Mouse (Mus musculus) lung, embryonic 15.5 days (tissue): ENCODE measurements at regions not wholly inside any gene's neighbourhood (a gene's known extent, or its start where the extent isn't known, plus 50 kb on each side); places are given as distances from the start of the nearest gene placed in this dataset.
A peak's percentile ranks its signal among the peaks of the same experiment; 100 is the strongest.

Source experiments
- ATAC-seq: fragments of 200-750 bp; cut with Nextera tagmentation; 2 replicates; pipeline ENCODE4 v1.8.0; 2017; ENCODE audit warnings: moderate number of reproducible peaks, borderline replicate concordance; ENCODE audit not compliant: low FRiP score, low TSS enrichment; ENCODE audit errors: extremely low read depth
- H3K27ac ChIP-seq: fragments of 300-500 bp; sonication (generic); 2 replicates; pipeline ENCODE4 v1.5.1; 2015; ENCODE audit warnings: moderate library complexity, mild to moderate bottlenecking, inconsistent platforms
- H3K27me3 ChIP-seq: fragments of 300-500 bp; sonication (generic); 2 replicates; pipeline ENCODE4 v1.6.1; 2015; ENCODE audit warnings: inconsistent platforms
- H3K36me3 ChIP-seq: fragments of 300-500 bp; sonication (generic); 2 replicates; pipeline ENCODE4 v1.6.1; 2015; ENCODE audit warnings: inconsistent platforms
- H3K4me1 ChIP-seq: fragments of 300-500 bp; sonication (generic); 2 replicates; pipeline ENCODE4 v1.6.1; 2015; ENCODE audit warnings: inconsistent platforms
- H3K4me2 ChIP-seq: fragments of 300-500 bp; sonication (generic); 2 replicates; pipeline ENCODE4 v1.6.1; 2015; ENCODE audit warnings: inconsistent platforms, mild to moderate bottlenecking, moderate library complexity
- H3K4me3 ChIP-seq: fragments of 300-500 bp; sonication (generic); 2 replicates; pipeline ENCODE4 v1.5.1; 2015; ENCODE audit warnings: mild to moderate bottlenecking, inconsistent platforms
- H3K9ac ChIP-seq: fragments of 300-500 bp; sonication (generic); 2 replicates; pipeline ENCODE4 v1.6.1; 2015; ENCODE audit warnings: inconsistent platforms
- H3K9me3 ChIP-seq: fragments of 300-500 bp; sonication (generic); 2 replicates; pipeline ENCODE4 v1.6.1; 2016; ENCODE audit warnings: inconsistent platforms
- WGBS: fragments of 180-500 bp; shearing (Covaris S2); methylation state at CpG from one replicate; pipeline ENCODE4 v1.1.7; 2015; 5-methylcytosine and 5-hydroxymethylcytosine counted together

DNA sequence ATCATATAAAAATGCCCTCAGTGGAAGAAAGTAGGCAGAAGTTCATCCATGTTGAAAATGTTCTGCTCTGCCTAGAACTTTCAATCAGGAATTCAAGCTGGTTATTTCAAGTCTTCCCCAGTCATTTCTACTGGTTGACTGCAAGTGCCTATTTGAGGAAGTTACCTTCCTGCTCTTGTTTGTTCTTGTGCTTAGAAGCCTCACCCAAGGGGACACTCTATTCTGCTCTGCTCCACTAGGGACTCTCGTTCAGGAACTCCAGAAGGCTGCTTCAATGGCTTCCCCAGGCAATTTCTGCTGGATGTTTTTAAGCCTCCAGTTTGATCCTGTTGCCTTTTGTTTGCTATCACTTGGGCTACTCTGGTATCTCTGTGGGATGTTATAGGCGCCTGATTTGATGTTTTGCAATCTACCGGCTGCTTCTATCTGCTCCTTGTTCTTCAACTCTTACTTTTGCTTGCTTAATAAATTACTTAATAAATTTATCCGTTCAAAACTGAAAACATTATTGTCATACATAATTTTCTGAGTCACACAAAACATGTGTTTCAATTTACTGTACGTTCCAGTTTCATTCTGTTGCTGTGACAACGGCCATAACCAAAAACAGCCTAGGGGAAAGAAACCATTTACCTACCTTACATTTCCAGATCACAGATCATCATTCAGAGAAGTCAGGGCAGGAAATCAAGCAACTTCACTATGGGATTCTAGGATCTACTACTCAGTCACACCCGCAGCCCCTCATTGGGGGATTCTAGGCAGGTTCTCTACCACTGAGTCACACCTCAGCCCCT, 71.4 kb upstream of the Foxk1 start:
- Histone ChIP-seq H3K9me3 (no peaks in the 10 kb centered on the region), H3K27me3 (no peaks in the 10 kb centered on the region), H3K27ac (no peak overlapping the region), H3K4me1 (no peaks in the 10 kb centered on the region), H3K4me3 (no peak overlapping the region), H3K4me2 (no peak overlapping the region), H3K9ac (no peak overlapping the region), H3K36me3 (no peaks in the 10 kb centered on the region)
- WGBS, result 69% methylated on average over 7 of the region's 7 CpGs
- no peak for ATAC-seq

- peaks cover under 1% of the 10 kb centered on the region; the same call in 1 of the 2 replicates for H3K4me1 ChIP-seq
- H3K36me3 ChIP-seq, result no peaks in the 10 kb centered on the region
- no peak for ATAC-seq
- no peak overlapping the region for H3K9ac ChIP-seq
- H3K27me3 ChIP-seq, result no peaks in the 10 kb centered on the region
- no peak overlapping the region for H3K4me2 ChIP-seq
- H3K9me3 ChIP-seq, result no peaks in the 10 kb centered on the region
- no peak overlapping the region for H3K27ac ChIP-seq
- H3K4me3 ChIP-seq, result no peak overlapping the region
- WGBS, result 50% methylated on average over 9 of the region's 9 CpGs
These were observed 68.6 kb upstream of the Foxk1 start for GRCm38 (mm10) chr5:142332744-142333143.

- no peaks in the 10 kb centered on the region for H3K36me3 ChIP-seq
- 58% methylated on average over 6 of the region's 6 CpGs for WGBS
These were observed 63.9 kb upstream of the Foxk1 start for GRCm38 (mm10) chr5:142337436-142337835.

GRCm38 (mm10) chr5:142338051-142338450, 63.2 kb upstream of the Foxk1 start:
- Histone ChIP-seq H3K9ac (no peak overlapping the region), H3K27me3 (no peaks in the 10 kb centered on the region), H3K27ac (no peak overlapping the region), H3K4me1 (peaks cover 4% of the 10 kb centered on the region; the same call in 1 of the 2 replicates), H3K4me3 (no peak overlapping the region), H3K4me2 (no peak overlapping the region), H3K9me3 (no peaks in the 10 kb centered on the region), H3K36me3 (no peaks in the 10 kb centered on the region)
- no peak for ATAC-seq
- WGBS, result 36% methylated on average over 11 of the region's 11 CpGs

More at GRCm38 (mm10) chr5:142337436-142337835, 63.9 kb upstream of the Foxk1 start:
- no peak overlapping the region for H3K27ac ChIP-seq
- peaks cover 4% of the 10 kb centered on the region; the same call in 1 of the 2 replicates for H3K4me1 ChIP-seq
- no peaks in the 10 kb centered on the region for H3K9me3 ChIP-seq
- no peaks in the 10 kb centered on the region for H3K27me3 ChIP-seq
- no peak overlapping the region for H3K4me3 ChIP-seq
- H3K9ac ChIP-seq, result no peak overlapping the region
- H3K4me2 ChIP-seq, result no peak overlapping the region
- no peak for ATAC-seq

- H3K36me3 ChIP-seq, result no peaks in the 10 kb centered on the region
- ATAC-seq, result no peak; the same call in 1 of the 2 replicates
- no peaks in the 10 kb centered on the region for H3K9me3 ChIP-seq
- H3K4me1 ChIP-seq, result peaks cover 4% of the 10 kb centered on the region; the same call in 1 of the 2 replicates
- no peaks in the 10 kb centered on the region for H3K27me3 ChIP-seq
- no peak overlapping the region for H3K4me2 ChIP-seq
- 36% methylated on average over 14 of the region's 14 CpGs for WGBS
- H3K9ac ChIP-seq, result no peak overlapping the region
- H3K4me3 ChIP-seq, result no peak overlapping the region
- H3K27ac ChIP-seq, result peak overlapping the region; percentile 9; the same call in 1 of the 2 replicates
These were observed 60.9 kb upstream of the Foxk1 start for GRCm38 (mm10) chr5:142340205-142341025.

DNA sequence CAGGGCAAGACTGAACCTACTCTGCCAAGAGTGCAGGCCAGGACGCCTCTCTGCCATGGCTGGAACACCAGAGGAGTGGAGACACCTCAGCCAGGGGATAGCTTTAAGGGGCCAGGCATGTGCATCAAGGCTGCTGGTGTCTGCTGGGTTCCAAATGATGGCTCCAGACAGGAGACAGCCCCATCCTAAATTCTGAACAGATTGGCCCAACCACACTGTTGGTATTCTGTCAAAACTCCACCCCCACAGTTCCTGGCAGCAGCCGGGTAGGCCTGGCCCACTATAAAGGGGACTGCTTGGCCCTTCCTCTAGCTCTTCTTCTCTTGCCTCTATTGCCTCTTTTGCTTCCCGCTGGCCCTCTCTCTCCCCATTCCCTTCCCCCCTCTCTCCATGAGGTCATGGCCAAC, 60.3 kb upstream of the Foxk1 start:
- ATAC-seq, result no peak; the same call in 1 of the 2 replicates
- Histone ChIP-seq H3K4me3 (no peak overlapping the region), H3K9ac (no peak overlapping the region), H3K9me3 (no peaks in the 10 kb centered on the region), H3K4me1 (peaks cover 4% of the 10 kb centered on the region; the same call in 1 of the 2 replicates), H3K27me3 (no peaks in the 10 kb centered on the region), H3K27ac (no peak overlapping the region), H3K4me2 (no peak overlapping the region), H3K36me3 (no peaks in the 10 kb centered on the region)
- WGBS, result 49% methylated on average over 3 of the region's 3 CpGs

DNA sequence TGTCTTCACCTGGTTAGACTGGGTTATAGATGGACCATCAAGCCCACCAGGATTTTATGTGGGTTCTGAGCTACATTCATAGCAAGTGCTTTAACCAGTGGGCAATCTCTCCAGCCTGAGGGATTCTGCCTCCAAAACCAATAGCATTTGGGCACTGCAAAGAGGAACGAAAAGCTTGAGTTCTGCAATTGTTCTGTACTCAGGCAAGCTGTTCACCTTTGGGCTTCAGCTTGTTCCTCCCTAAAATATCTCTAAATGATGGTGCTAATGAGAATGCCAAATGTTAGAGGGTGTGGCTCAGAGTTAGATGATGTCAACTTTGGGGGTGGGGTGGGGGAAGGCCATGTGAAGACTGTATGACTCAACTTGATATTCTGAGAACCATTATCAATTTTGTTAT, 54.8 kb upstream of the Foxk1 start:
- no peak overlapping the region for H3K4me2 ChIP-seq
- ATAC-seq, result no peak
- no peak overlapping the region for H3K9ac ChIP-seq
- no peaks in the 10 kb centered on the region for H3K9me3 ChIP-seq
- no peaks in the 10 kb centered on the region for H3K27me3 ChIP-seq
- no peak overlapping the region for H3K4me3 ChIP-seq
- H3K4me1 ChIP-seq, result no peaks in the 10 kb centered on the region
- H3K36me3 ChIP-seq, result no peaks in the 10 kb centered on the region
- H3K27ac ChIP-seq, result no peak overlapping the region
- WGBS, result 89% methylated on average over 1 of the region's 1 CpGs

- H3K27me3 ChIP-seq, result no peaks in the 10 kb centered on the region
- no peak for ATAC-seq
- H3K9me3 ChIP-seq, result no peaks in the 10 kb centered on the region
- H3K36me3 ChIP-seq, result no peaks in the 10 kb centered on the region
- H3K27ac ChIP-seq, result no peak overlapping the region
- H3K9ac ChIP-seq, result no peak overlapping the region
- no peaks in the 10 kb centered on the region for H3K4me1 ChIP-seq
- no peak overlapping the region for H3K4me3 ChIP-seq
- WGBS, result 47% methylated on average over 5 of the region's 5 CpGs
- H3K4me2 ChIP-seq, result no peak overlapping the region
These were observed 50.7 kb upstream of the Foxk1 start for GRCm38 (mm10) chr5:142350574-142350973.
